ENCODE assay signal across 13 mouse cellular contexts in the genomic region with DNA sequence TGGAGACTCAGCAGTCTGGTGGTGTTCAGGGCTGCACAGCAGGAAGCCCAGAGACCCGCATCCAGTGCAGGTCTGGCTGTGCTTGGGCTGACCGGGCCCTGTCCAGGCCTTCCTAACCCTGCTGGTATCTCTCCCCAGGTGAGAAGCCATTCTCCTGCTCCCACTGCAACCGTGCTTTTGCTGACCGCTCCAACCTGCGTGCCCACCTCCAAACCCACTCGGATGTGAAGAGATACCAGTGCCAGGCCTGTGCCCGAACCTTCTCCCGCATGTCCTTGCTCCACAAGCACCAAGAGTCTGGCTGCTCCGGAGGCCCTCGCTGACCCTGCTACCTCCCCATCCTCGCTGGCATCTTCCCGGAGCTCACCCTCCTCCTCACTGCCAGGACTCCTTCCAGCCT. TPM values are rescaled to one million over a fixed set of nuclear protein-coding genes. Genes with fewer than 3 reads are reported as not detected.
DNase-seq lines count a peak whose midpoint lies in the region; ATAC-seq and TF ChIP-seq lines count a peak whose summit lies in the region.
"Had no signal": no experiment of that assay in that cellular context is flagged by ENCODE, and none has a peak within 500 bp of the region (broad histone marks: within the 10 kb centered on the region; RNA-seq: fewer than 3 reads in every experiment).

No protein-coding gene starts in this region.

- TF ChIP-seq EP300 in heart, postnatal 0 days (IDR thresholded peaks at IDR 0.05; ENCODE audit: low read depth) = no peak
- TF ChIP-seq EP300 in stomach, postnatal 0 days (optimal IDR thresholded peaks at IDR 0.05) = no peak

- peak overlapping the region; percentile 57 for H3K4me2 ChIP-seq in heart, postnatal 0 days (ENCODE audit: low read depth, low read length)
- peak overlapping the region; percentile 85; the same call in 1 of the 2 replicates for H3K4me2 ChIP-seq in midbrain, embryonic 12.5 days (replicated peaks)
- no peak overlapping the region for H3K4me2 ChIP-seq in midbrain, embryonic 11.5 days
- peak overlapping the region; percentile 84; the same call in 1 of the 2 replicates for H3K4me2 ChIP-seq in intestine, postnatal 0 days (replicated peaks; ENCODE audit: low read depth)
- H3K4me2 ChIP-seq in stomach, postnatal 0 days (replicated peaks; ENCODE audit: low read depth) = peak overlapping the region; percentile 73
- H3K4me2 ChIP-seq: forebrain, embryonic 15.5 days had no signal

- no peak for TF ChIP-seq POLR2A in cerebellum, adult 2 months (IDR thresholded peaks at IDR 0.05; ENCODE audit: borderline replicate concordance, insufficient read depth, low read length)

- intact Hi-C loops in heart, postnatal 10 days (cut with DNase I) = no loop called here

- peaks cover 17% of the 10 kb centered on the region for H3K4me1 ChIP-seq in heart, postnatal 0 days (ENCODE audit: control insufficient read depth, insufficient read depth)
- peaks cover 52% of the 10 kb centered on the region for H3K4me1 ChIP-seq in midbrain, embryonic 12.5 days
- peaks cover 24% of the 10 kb centered on the region for H3K4me1 ChIP-seq in midbrain, embryonic 11.5 days (ENCODE audit: control insufficient read depth, insufficient read depth, low read length)
- no peaks in the 10 kb centered on the region for H3K4me1 ChIP-seq in intestine, postnatal 0 days (replicated peaks; ENCODE audit: control insufficient read depth, insufficient read depth, low read length)
- H3K4me1 ChIP-seq in stomach, postnatal 0 days (replicated peaks; ENCODE audit: control insufficient read depth, insufficient read depth) = peaks cover 5% of the 10 kb centered on the region
- H3K4me1 ChIP-seq in cerebellum, adult 2 months (ENCODE audit: control insufficient read depth, insufficient read depth, low read length) = peaks cover 8% of the 10 kb centered on the region

- 0 out of 2 replicates have a peak, but pooled peaks cover 4% of the 10 kb centered on the region for H3K36me3 ChIP-seq in heart, postnatal 0 days (replicated peaks; ENCODE audit: control insufficient read depth, insufficient read depth, low read length)
- H3K36me3 ChIP-seq in midbrain, embryonic 12.5 days = no peaks in the 10 kb centered on the region
- no peaks in the 10 kb centered on the region for H3K36me3 ChIP-seq in midbrain, embryonic 11.5 days (ENCODE audit: control insufficient read depth, insufficient read depth, low read length)
- peaks cover 9% of the 10 kb centered on the region; the same call in 1 of the 2 replicates for H3K36me3 ChIP-seq in intestine, postnatal 0 days (ENCODE audit: control insufficient read depth, insufficient read depth)
- H3K36me3 ChIP-seq in stomach, postnatal 0 days (ENCODE audit: control insufficient read depth, insufficient read depth, low read length) = no peaks in the 10 kb centered on the region
- H3K36me3 ChIP-seq: forebrain, embryonic 15.5 days had no signal

- 85% methylated on average over 12 of the region's 12 CpGs for WGBS in heart, postnatal 0 days
- WGBS in midbrain, embryonic 12.5 days = 74% methylated on average over 12 of the region's 12 CpGs
- 75% methylated on average over 12 of the region's 12 CpGs for WGBS in midbrain, embryonic 11.5 days
- 85% methylated on average over 12 of the region's 12 CpGs for WGBS in intestine, postnatal 0 days
- 86% methylated on average over 12 of the region's 12 CpGs for WGBS in stomach, postnatal 0 days
- WGBS in cerebellum, adult 2 months = 87% methylated on average over 12 of the region's 12 CpGs

- no peak overlapping the region for H3K9ac ChIP-seq in heart, postnatal 0 days (replicated peaks; ENCODE audit: low read depth, low read length)
- no peak overlapping the region for H3K9ac ChIP-seq in midbrain, embryonic 12.5 days (replicated peaks)
- no peak overlapping the region for H3K9ac ChIP-seq in midbrain, embryonic 11.5 days (ENCODE audit: low read length)
- H3K9ac ChIP-seq in intestine, postnatal 0 days (ENCODE audit: low read depth, low read length) = 0 out of 2 replicates have a peak overlapping the region, but pooled peaks have one; percentile 17
- no peak overlapping the region for H3K9ac ChIP-seq in stomach, postnatal 0 days (ENCODE audit: low read length)
- H3K9ac ChIP-seq: forebrain, embryonic 15.5 days; liver, embryonic 14.5 days had no signal

- no peak for TF ChIP-seq CTCF in heart, postnatal 0 days (IDR thresholded peaks at IDR 0.05; ENCODE audit: low read depth)
- TF ChIP-seq CTCF in intestine, postnatal 0 days (IDR thresholded peaks at IDR 0.05; ENCODE audit: low read depth) = no peak
- TF ChIP-seq CTCF in stomach, postnatal 0 days (IDR thresholded peaks at IDR 0.05; ENCODE audit: low read depth) = no peak
- TF ChIP-seq CTCF in cerebellum, adult 2 months (IDR thresholded peaks at IDR 0.05; ENCODE audit: borderline replicate concordance, insufficient read depth, low read depth, low read length) = no peak

- no peak for DNase-seq in heart, postnatal 0 days (ENCODE audit: low spot score)
- DNase-seq in heart, postnatal 10 days = no peak
- no peak for DNase-seq in midbrain, embryonic 11.5 days (ENCODE audit: low spot score, missing footprints)
- DNase-seq in stomach, postnatal 0 days (ENCODE audit: low spot score) = no peak
- no peak for DNase-seq in thymus, postnatal 36 days
- DNase-seq in cerebellum, adult 2 months = no peak
- DNase-seq: adrenal gland, adult 2 months; cerebellum, adult 18-20 months; right cerebral cortex, postnatal 25 days had no signal

- H3K4me3 ChIP-seq in heart, postnatal 0 days (ENCODE audit: low read depth, low read length) = 0 out of 2 replicates have a peak overlapping the region, but pooled peaks have one; percentile 42
- no peak overlapping the region for H3K4me3 ChIP-seq in midbrain, embryonic 12.5 days
- no peak overlapping the region for H3K4me3 ChIP-seq in midbrain, embryonic 11.5 days (ENCODE audit: low read depth, low read length)
- H3K4me3 ChIP-seq in intestine, postnatal 0 days (ENCODE audit: low read depth, low read length) = no peak overlapping the region
- H3K4me3 ChIP-seq in stomach, postnatal 0 days (ENCODE audit: low read depth, low read length) = no peak overlapping the region
- no peak overlapping the region for H3K4me3 ChIP-seq in cerebellum, adult 2 months (replicated peaks; ENCODE audit: insufficient read depth, low read depth, low read length)
- H3K4me3 ChIP-seq: forebrain, embryonic 15.5 days had no signal

- no peak overlapping the region for H3K27ac ChIP-seq in heart, postnatal 0 days (ENCODE audit: low read depth)
- H3K27ac ChIP-seq in midbrain, embryonic 12.5 days (replicated peaks) = no peak overlapping the region; the same call in 1 of the 2 replicates
- H3K27ac ChIP-seq in midbrain, embryonic 11.5 days (ENCODE audit: low read depth, low read length) = no peak overlapping the region
- no peak overlapping the region for H3K27ac ChIP-seq in intestine, postnatal 0 days (ENCODE audit: low read depth, low read length)
- no peak overlapping the region for H3K27ac ChIP-seq in stomach, postnatal 0 days (replicated peaks)
- H3K27ac ChIP-seq in cerebellum, adult 2 months (ENCODE audit: insufficient read depth, low read length) = no peak overlapping the region
- H3K27ac ChIP-seq: forebrain, embryonic 15.5 days; liver, embryonic 14.5 days had no signal

- H3K27me3 ChIP-seq in heart, postnatal 0 days (ENCODE audit: control insufficient read depth, insufficient read depth, low read length) = peaks cover 13% of the 10 kb centered on the region
- H3K27me3 ChIP-seq in midbrain, embryonic 12.5 days = peaks cover 68% of the 10 kb centered on the region
- H3K27me3 ChIP-seq in midbrain, embryonic 11.5 days (ENCODE audit: control insufficient read depth, insufficient read depth, low read length) = peaks cover 42% of the 10 kb centered on the region
- H3K27me3 ChIP-seq in intestine, postnatal 0 days (replicated peaks; ENCODE audit: control insufficient read depth, insufficient read depth, low read length) = peaks cover 6% of the 10 kb centered on the region; the same call in 1 of the 2 replicates
- no peaks in the 10 kb centered on the region for H3K27me3 ChIP-seq in stomach, postnatal 0 days (ENCODE audit: control insufficient read depth, insufficient read depth, low read length)
- H3K27me3 ChIP-seq in cerebellum, adult 2 months (ENCODE audit: control insufficient read depth, insufficient read depth, low read length) = no peaks in the 10 kb centered on the region

- no peaks in the 10 kb centered on the region for H3K9me3 ChIP-seq in heart, postnatal 0 days (replicated peaks; ENCODE audit: control insufficient read depth, low read length)
- H3K9me3 ChIP-seq in midbrain, embryonic 12.5 days = no peaks in the 10 kb centered on the region
- H3K9me3 ChIP-seq in midbrain, embryonic 11.5 days (ENCODE audit: control insufficient read depth, low read length) = no peaks in the 10 kb centered on the region
- no peaks in the 10 kb centered on the region for H3K9me3 ChIP-seq in intestine, postnatal 0 days (ENCODE audit: control insufficient read depth)
- H3K9me3 ChIP-seq in stomach, postnatal 0 days (ENCODE audit: control insufficient read depth, low read length) = no peaks in the 10 kb centered on the region
- H3K9me3 ChIP-seq: forebrain, embryonic 15.5 days had no signal

- no peak for ATAC-seq in heart, postnatal 0 days (ENCODE audit: insufficient read depth, low read depth)
- ATAC-seq in midbrain, embryonic 12.5 days (ENCODE audit: low FRiP score, low read depth) = no peak
- no peak for ATAC-seq in midbrain, embryonic 11.5 days (ENCODE audit: low FRiP score)
- no peak for ATAC-seq in intestine, postnatal 0 days
- no peak for ATAC-seq in stomach, postnatal 0 days (ENCODE audit: low FRiP score, low TSS enrichment)
- ATAC-seq: forebrain, embryonic 15.5 days had no signal

RNA-seq across cellular contexts. Expression of a gene that starts 3.8 kb away (rescaled TPM):
- 1.5 TPM in 1 of 2 replicates, not detected in the other for total RNA-seq in heart, postnatal 0 days (2014; rRNA removed; ENCODE audit: low replicate concordance)
- polyA plus RNA-seq in heart, postnatal 0 days (2015; fragmentation: Nextera tagmentation; extraction: Ambion mirVana) = 6.0 and 7.0 TPM in 2 replicates
- 1 to 10 TPM; 3.6 to 4.1 TPM for total RNA-seq in heart, postnatal 10 days (2021)
- polyA plus RNA-seq in midbrain, embryonic 12.5 days (2016; fragmentation: Nextera tagmentation; extraction: Ambion mirVana) = 15.3 and 24.6 TPM in 2 replicates
- 18.4 and 20.8 TPM in 2 replicates for polyA plus RNA-seq in midbrain, embryonic 11.5 days (2014; fragmentation: Nextera tagmentation; extraction: Ambion mirVana)
- polyA plus RNA-seq in intestine, postnatal 0 days (2015; fragmentation: Nextera tagmentation; extraction: Ambion mirVana) = 5.4 and 8.0 TPM in 2 replicates
- polyA plus RNA-seq in stomach, postnatal 0 days (2015; fragmentation: Nextera tagmentation; extraction: Ambion mirVana) = 6.9 and 8.3 TPM in 2 replicates
- 1.1 and 1.9 TPM in 2 replicates for polyA plus RNA-seq in cerebellum, adult 2 months (2012; rRNA removed)

RNA-seq across cellular contexts. Expression of a gene that starts 49.1 kb away (rescaled TPM):
- 17.2 and 17.6 TPM in 2 replicates for total RNA-seq in heart, postnatal 0 days (2014; rRNA removed; ENCODE audit: low replicate concordance)
- 9.1 and 12.2 TPM in 2 replicates for polyA plus RNA-seq in heart, postnatal 0 days (2015; fragmentation: Nextera tagmentation; extraction: Ambion mirVana)
- 10 to 100 TPM; 24.0 to 24.9 TPM for total RNA-seq in heart, postnatal 10 days (2021)
- polyA plus RNA-seq in midbrain, embryonic 12.5 days (2016; fragmentation: Nextera tagmentation; extraction: Ambion mirVana) = 21.3 and 23.6 TPM in 2 replicates
- 15.6 and 15.8 TPM in 2 replicates for polyA plus RNA-seq in midbrain, embryonic 11.5 days (2014; fragmentation: Nextera tagmentation; extraction: Ambion mirVana)
- 11.5 and 13.5 TPM in 2 replicates for polyA plus RNA-seq in intestine, postnatal 0 days (2015; fragmentation: Nextera tagmentation; extraction: Ambion mirVana)
- polyA plus RNA-seq in stomach, postnatal 0 days (2015; fragmentation: Nextera tagmentation; extraction: Ambion mirVana) = 9.4 and 11.3 TPM in 2 replicates
- polyA plus RNA-seq in cerebellum, adult 2 months (2012; rRNA removed) = 80.2 and 88.0 TPM in 2 replicates

RNA-seq across cellular contexts. Expression of a gene that starts 49.3 kb away (rescaled TPM):
- total RNA-seq in heart, postnatal 0 days (2014; rRNA removed; ENCODE audit: low replicate concordance) = 90.0 and 102 TPM in 2 replicates
- polyA plus RNA-seq in heart, postnatal 0 days (2015; fragmentation: Nextera tagmentation; extraction: Ambion mirVana) = 63.6 and 73.9 TPM in 2 replicates
- total RNA-seq in heart, postnatal 10 days (2021) = 10 to 100 TPM; 41.9 to 47.1 TPM
- polyA plus RNA-seq in midbrain, embryonic 12.5 days (2016; fragmentation: Nextera tagmentation; extraction: Ambion mirVana) = 135 and 137 TPM in 2 replicates
- 140 and 150 TPM in 2 replicates for polyA plus RNA-seq in midbrain, embryonic 11.5 days (2014; fragmentation: Nextera tagmentation; extraction: Ambion mirVana)
- 62.2 and 64.8 TPM in 2 replicates for polyA plus RNA-seq in intestine, postnatal 0 days (2015; fragmentation: Nextera tagmentation; extraction: Ambion mirVana)
- 44.6 and 47.6 TPM in 2 replicates for polyA plus RNA-seq in stomach, postnatal 0 days (2015; fragmentation: Nextera tagmentation; extraction: Ambion mirVana)
- 101 and 106 TPM in 2 replicates for polyA plus RNA-seq in cerebellum, adult 2 months (2012; rRNA removed)
